Mouse (Mus musculus): ENCODE measurements around the gene Prkab1. TPM values are rescaled to one million over a fixed set of nuclear protein-coding genes. Genes with fewer than 3 reads are reported as not detected.

The Prkab1 gene
- total and polyA plus RNA-seq, 3 experiments, result 109 to 175 TPM; not detected in 1

GRCm38 (mm10) chr5:115979134-115979696 is 45.1 kb downstream of the Prkab1 start:
- TF ChIP-seq USF1 (IDR thresholded peaks at IDR 0.05; ENCODE audit: low read depth, low read length) (no peak), KAT2A (conservative IDR thresholded peaks at IDR 0.05; ENCODE audit: low read depth, low read length) (no peak), USF2 (IDR thresholded peaks at IDR 0.05; ENCODE audit: borderline replicate concordance in 1 of 2, insufficient read depth in 1 of 2, low read depth in 1 of 2, low read length in 2 of 2) (no peak), GABPA (IDR thresholded peaks at IDR 0.05; ENCODE audit: low read depth, low read length) (no peak), RAD21 (IDR thresholded peaks at IDR 0.05; ENCODE audit: low read depth, low read length) (no peak; the same call in none of the 2 replicates), EP300 (IDR thresholded peaks at IDR 0.05; ENCODE audit: low read depth in 1 of 2, low read length in 2 of 2) (no peak), CHD2 (IDR thresholded peaks at IDR 0.05; ENCODE audit: low read length) (no peak), SMC3 (IDR thresholded peaks at IDR 0.05; ENCODE audit: low read depth, low read length) (peak; percentile 49), UBTF (IDR thresholded peaks at IDR 0.05; ENCODE audit: borderline replicate concordance, insufficient read depth, low read depth, low read length) (no peak), CTCF (IDR thresholded peaks at IDR 0.05 in 2 of 3, conservative IDR thresholded peaks at IDR 0.05 in 1 of 3; ENCODE audit: control insufficient read depth in 1 of 3, insufficient read depth in 1 of 3, low read depth in 2 of 3, low read length in 3 of 3, poor library complexity in 1 of 3, severe bottlenecking in 1 of 3) (peak; percentile 61 to 78 (median 70)), TBP (IDR thresholded peaks at IDR 0.05; ENCODE audit: low read depth, low read length) (no peak), ZKSCAN1 (IDR thresholded peaks at IDR 0.05; ENCODE audit: low read depth, low read length) (no peak)
- Histone ChIP-seq H3K4me1 (ENCODE audit: control insufficient read depth in 1 of 2, insufficient read depth in 2 of 2, low read length in 2 of 2) (peaks cover 0 to 2% of the 10 kb centered on the region in 2 experiments; a peak in 1 of 4 replicates), H3K36me3 (ENCODE audit: control insufficient read depth in 1 of 2, insufficient read depth in 2 of 2, low read length in 2 of 2) (peaks cover 5 to 6% of the 10 kb centered on the region in 2 experiments), H3K9me3 (replicated peaks; ENCODE audit: insufficient read depth, low read length) (no peaks in the 10 kb centered on the region), H3K79me2 (ENCODE audit: control insufficient read depth, insufficient read depth, low read length, poor library complexity) (no peaks in the 10 kb centered on the region), H3K9ac (ENCODE audit: control insufficient read depth, low read depth, low read length, poor library complexity, severe bottlenecking) (no peak overlapping the region), H3K27ac (ENCODE audit: control insufficient read depth, low read depth, low read length) (no peak overlapping the region), H3K4me3 (ENCODE audit: control insufficient read depth in 1 of 2, insufficient read depth in 1 of 2, low read depth in 2 of 2, low read length in 2 of 2) (no peak overlapping the region), H3K27me3 (ENCODE audit: control insufficient read depth in 1 of 2, insufficient read depth in 2 of 2, low read length in 2 of 2) (no peaks in the 10 kb centered on the region)
- peak; percentile 57 for DNase-seq (ENCODE audit: low read depth, low spot score)

GRCm38 (mm10) chr5:115978255-115978654 is 46.1 kb downstream of the Prkab1 start:
- H3K79me2 ChIP-seq (ENCODE audit: control insufficient read depth, insufficient read depth, low read length, poor library complexity), result no peaks in the 10 kb centered on the region
- no peak overlapping the region for H3K4me3 ChIP-seq (ENCODE audit: control insufficient read depth in 1 of 2, insufficient read depth in 1 of 2, low read depth in 2 of 2, low read length in 2 of 2)
- H3K9ac ChIP-seq (ENCODE audit: control insufficient read depth, low read depth, low read length, poor library complexity, severe bottlenecking), result no peak overlapping the region
- H3K9me3 ChIP-seq (replicated peaks; ENCODE audit: insufficient read depth, low read length), result no peaks in the 10 kb centered on the region
- no peak overlapping the region for H3K27ac ChIP-seq (ENCODE audit: control insufficient read depth, low read depth, low read length)
- DNase-seq (ENCODE audit: low read depth, low spot score), result no peak
- TF ChIP-seq ELF1 (IDR thresholded peaks at IDR 0.05; ENCODE audit: low read depth, low read length) (no peak), ZMIZ1 (IDR thresholded peaks at IDR 0.05; ENCODE audit: low read depth, low read length) (no peak), ZKSCAN1 (IDR thresholded peaks at IDR 0.05; ENCODE audit: low read depth, low read length) (no peak), ETS1 (IDR thresholded peaks at IDR 0.05; ENCODE audit: low read depth, low read length) (no peak), NRF1 (IDR thresholded peaks at IDR 0.05; ENCODE audit: insufficient read depth, low read depth, low read length, poor library complexity, severe bottlenecking) (no peak), TAL1 (IDR thresholded peaks at IDR 0.05; ENCODE audit: low read length) (no peak), GABPA (IDR thresholded peaks at IDR 0.05; ENCODE audit: low read depth, low read length) (no peak), HCFC1 (IDR thresholded peaks at IDR 0.05; ENCODE audit: low read depth, low read length) (no peak), POLR2AphosphoS2 (IDR thresholded peaks at IDR 0.05; ENCODE audit: low read length) (no peak), NELFE (IDR thresholded peaks at IDR 0.05; ENCODE audit: low read depth, low read length) (no peak), JUND (IDR thresholded peaks at IDR 0.05; ENCODE audit: low read depth, low read length) (no peak), MXI1 (IDR thresholded peaks at IDR 0.05; ENCODE audit: low read depth, low read length) (no peak)
- H3K27me3 ChIP-seq (ENCODE audit: control insufficient read depth in 1 of 2, insufficient read depth in 2 of 2, low read length in 2 of 2), result no peaks in the 10 kb centered on the region
- peaks cover 0 to 2% of the 10 kb centered on the region in 2 experiments; a peak in 1 of 4 replicates for H3K4me1 ChIP-seq (ENCODE audit: control insufficient read depth in 1 of 2, insufficient read depth in 2 of 2, low read length in 2 of 2)
- peaks cover 5 to 6% of the 10 kb centered on the region in 2 experiments for H3K36me3 ChIP-seq (ENCODE audit: control insufficient read depth in 1 of 2, insufficient read depth in 2 of 2, low read length in 2 of 2)
